Mouse (Mus musculus) neural tube, embryonic 11.5 days (tissue): Measurements from ENCODE around the gene Mtrf1l. TPM values are rescaled to one million over a fixed set of nuclear protein-coding genes. Genes with fewer than 3 reads are reported as not detected.

Source experiments
- ATAC-seq: fragments of 200-750 bp; cut with Nextera tagmentation; 2 replicates; pipeline ENCODE4 v1.8.0; 2017; ENCODE audit warnings: moderate number of reproducible peaks, mild to moderate bottlenecking, moderate TSS enrichment, moderate library complexity; ENCODE audit not compliant: insufficient read depth, low FRiP score, low TSS enrichment
- DNase-seq: peaks from one replicate; pipeline ENCODE4 v3.0.0-alpha.2; 2015; ENCODE audit warnings: low spot score
- H3K27ac ChIP-seq: fragments of 300-500 bp; sonication (generic); 2 replicates; pipeline ENCODE4 v1.5.1; 2014; ENCODE audit warnings: low read depth, mild to moderate bottlenecking, low read length
- H3K27me3 ChIP-seq: fragments of 300-500 bp; sonication (generic); 2 replicates; pipeline ENCODE4 v1.6.1; 2014; ENCODE audit warnings: mild to moderate bottlenecking, low read length, mixed read lengths; ENCODE audit not compliant: control insufficient read depth, insufficient read depth
- H3K36me3 ChIP-seq: fragments of 300-500 bp; sonication (generic); 2 replicates; pipeline ENCODE4 v1.6.1; 2014; ENCODE audit warnings: mild to moderate bottlenecking, low read length, moderate library complexity, mixed read lengths; ENCODE audit not compliant: control insufficient read depth, insufficient read depth
- H3K4me1 ChIP-seq: fragments of 300-500 bp; sonication (generic); 2 replicates; pipeline ENCODE4 v1.6.1; 2014; ENCODE audit warnings: low read length, mixed read lengths; ENCODE audit not compliant: control insufficient read depth, insufficient read depth
- H3K4me2 ChIP-seq: fragments of 300-500 bp; sonication (generic); 2 replicates; pipeline ENCODE4 v1.6.1; 2014; ENCODE audit warnings: low read depth, mild to moderate bottlenecking, moderate library complexity
- H3K4me3 ChIP-seq: fragments of 300-500 bp; sonication (generic); 2 replicates; pipeline ENCODE4 v1.5.1; 2014; ENCODE audit warnings: low read depth, low read length
- H3K9ac ChIP-seq: fragments of 300-500 bp; sonication (generic); 2 replicates; pipeline ENCODE4 v1.6.1; 2014; ENCODE audit warnings: mild to moderate bottlenecking, low read length
- H3K9me3 ChIP-seq: fragments of 300-500 bp; sonication (generic); 2 replicates; pipeline ENCODE4 v1.6.1; 2016; ENCODE audit warnings: low read length; ENCODE audit not compliant: control insufficient read depth
- WGBS: fragments of 180-500 bp; shearing (Covaris S2); extraction: QIAGEN DNeasy Blood & Tissue Kit; methylation state at CpG from one replicate; pipeline ENCODE4 v1.1.7; 2014; 5-methylcytosine and 5-hydroxymethylcytosine counted together
- polyA plus RNA-seq: library from polyadenylated mRNA; unstranded; fragments of >200 nt; fragmentation: Nextera tagmentation; extraction: Ambion mirVana; gene quantifications from 2 replicates; pipeline ENCODE4 v1.2.1, GENCODE M21; 2014

The Mtrf1l gene
- polyA plus RNA-seq, 1 experiment from 2014 or later, result 11.7 TPM

DNA sequence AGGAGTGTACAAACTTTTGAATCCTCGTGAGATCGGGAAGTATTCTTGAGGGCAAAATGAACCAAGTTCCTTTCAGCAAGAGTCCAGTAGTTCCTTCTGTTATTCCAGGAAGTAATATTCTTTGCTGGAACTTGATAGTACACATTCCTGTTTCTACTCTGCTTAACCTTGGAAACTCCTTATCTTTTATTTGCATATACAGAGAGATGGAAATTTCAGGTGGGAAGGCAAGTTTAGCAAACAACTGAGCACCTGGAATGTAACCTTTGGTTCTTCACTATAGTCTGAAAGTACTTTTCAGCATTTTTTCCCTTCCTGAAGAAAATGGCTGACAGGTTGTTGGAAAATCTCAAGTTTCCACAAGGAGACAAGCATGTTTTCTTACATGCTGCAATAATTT, 16.0 kb downstream of the Mtrf1l start:
- Histone ChIP-seq H3K9ac (no peak overlapping the region), H3K27ac (no peak overlapping the region), H3K4me2 (no peak overlapping the region), H3K4me1 (peaks cover 5% of the 10 kb centered on the region), H3K9me3 (no peaks in the 10 kb centered on the region), H3K36me3 (peaks cover 1% of the 10 kb centered on the region; the same call in 1 of the 2 replicates), H3K27me3 (no peaks in the 10 kb centered on the region), H3K4me3 (no peak overlapping the region)
- DNase-seq, result no peak
- WGBS, result 89% methylated on average over 2 of the region's 2 CpGs
- ATAC-seq, result no peak

DNA sequence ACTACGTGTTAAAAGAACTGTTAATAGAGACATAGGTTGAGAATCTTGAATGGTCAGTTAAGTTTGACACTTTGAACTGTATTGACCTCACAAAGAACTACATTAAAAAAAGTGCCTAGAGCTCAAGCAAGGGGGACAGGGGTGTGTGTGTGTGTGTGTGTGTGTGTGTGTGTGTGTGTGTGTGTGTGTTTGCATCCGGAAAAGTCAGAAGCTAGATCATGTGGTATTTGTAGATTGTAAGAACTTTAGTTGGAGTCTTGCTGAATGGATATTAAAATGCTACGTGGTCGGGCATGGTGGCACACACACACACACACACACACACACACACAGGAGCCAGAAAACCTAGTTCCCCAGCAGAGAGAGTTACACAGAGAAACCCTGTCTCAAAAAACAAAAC, 16.7 kb downstream of the Mtrf1l start:
- Histone ChIP-seq H3K4me1 (peaks cover 7% of the 10 kb centered on the region), H3K9ac (no peak overlapping the region), H3K4me2 (no peak overlapping the region), H3K27ac (no peak overlapping the region), H3K27me3 (no peaks in the 10 kb centered on the region), H3K4me3 (no peak overlapping the region), H3K36me3 (no peaks in the 10 kb centered on the region; the same call in 1 of the 2 replicates), H3K9me3 (no peaks in the 10 kb centered on the region)
- no peak for ATAC-seq
- 88% methylated on average over 4 of the region's 4 CpGs for WGBS
- no peak for DNase-seq

GRCm38 (mm10) chr10:5806416-5806815, 17.3 kb downstream of the Mtrf1l start:
- H3K4me2 ChIP-seq, result peak overlapping the region; percentile 66
- no peak for ATAC-seq
- no peaks in the 10 kb centered on the region for H3K9me3 ChIP-seq
- H3K27me3 ChIP-seq, result no peaks in the 10 kb centered on the region
- 24% methylated on average over 8 of the region's 8 CpGs for WGBS
- no peaks in the 10 kb centered on the region for H3K36me3 ChIP-seq
- 0 out of 2 replicates have a peak overlapping the region, but pooled peaks have one; percentile 37 for H3K9ac ChIP-seq
- peak overlapping the region; percentile 74 for H3K4me3 ChIP-seq
- no peak for DNase-seq
- peaks cover 7% of the 10 kb centered on the region for H3K4me1 ChIP-seq
- no peak overlapping the region for H3K27ac ChIP-seq

DNA sequence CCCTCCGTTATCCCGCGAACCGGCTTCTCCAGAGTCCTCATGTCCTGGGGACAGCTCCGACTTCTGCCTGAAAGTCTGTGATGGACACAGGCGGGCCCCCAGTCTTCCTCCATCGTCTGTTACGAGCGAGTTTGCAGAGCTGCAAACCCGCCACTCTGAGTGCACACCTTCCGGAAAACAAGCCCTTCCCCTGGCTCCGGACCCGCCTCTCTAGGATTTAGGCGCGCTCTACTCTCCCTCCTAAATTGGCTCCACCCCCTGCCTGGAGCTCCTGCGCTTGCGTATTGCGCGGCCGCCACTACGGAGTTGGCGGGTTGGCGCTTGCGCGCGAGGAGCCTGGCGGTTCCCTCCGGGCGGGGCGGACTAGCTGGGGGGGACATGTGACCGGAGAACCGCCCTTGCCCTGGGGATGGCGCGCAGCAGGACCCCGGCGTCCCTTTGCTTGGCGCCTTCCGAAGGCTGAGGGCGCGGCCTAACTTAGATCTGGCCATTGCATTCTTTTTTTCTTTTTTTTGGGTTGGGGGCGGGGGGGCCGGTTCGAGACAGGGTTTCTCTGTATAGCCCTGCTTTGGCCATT, 17.9 kb downstream of the Mtrf1l start:
- peak; percentile 92 for ATAC-seq
- H3K9ac ChIP-seq, result peak overlapping the region; percentile 67
- H3K4me1 ChIP-seq, result peaks cover 7% of the 10 kb centered on the region
- peak; percentile 98 for DNase-seq
- no peaks in the 10 kb centered on the region for H3K27me3 ChIP-seq
- H3K27ac ChIP-seq, result no peak overlapping the region; the same call in 1 of the 2 replicates
- under 1% methylated on average over 43 of the region's 43 CpGs for WGBS
- no peaks in the 10 kb centered on the region for H3K36me3 ChIP-seq
- H3K4me2 ChIP-seq, result peak overlapping the region; percentile 66
- peak overlapping the region; percentile 74 for H3K4me3 ChIP-seq
- no peaks in the 10 kb centered on the region for H3K9me3 ChIP-seq

DNA sequence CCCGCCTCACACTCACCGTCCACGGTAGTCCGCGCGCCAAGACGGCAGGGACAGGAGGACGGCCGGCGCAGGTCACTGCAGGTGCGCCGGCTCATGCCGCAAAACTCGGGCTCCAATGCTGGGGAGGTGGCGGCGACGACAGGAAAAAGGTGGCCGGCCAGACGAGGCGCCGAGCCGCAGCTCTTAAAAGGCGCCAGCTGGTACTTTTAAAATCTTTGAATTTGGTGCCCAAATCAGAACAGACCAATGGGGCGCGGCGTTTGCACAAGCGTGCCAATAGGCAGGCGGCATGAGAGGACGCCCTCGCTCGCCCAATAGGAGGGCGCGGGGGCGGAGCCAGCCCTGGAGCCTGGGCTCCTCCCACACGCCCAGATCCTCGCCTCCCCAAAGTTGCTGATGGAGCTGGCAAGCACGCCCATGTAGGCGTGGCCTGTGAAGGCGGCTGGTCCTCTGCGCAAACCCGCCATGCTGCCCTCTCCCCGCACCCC, 18.4 kb downstream of the Mtrf1l start, which contains the start of gene Fbxo5:
Gene Fbxo5, minus strand, starts transcription at position 358 of the 488 bp plus-strand sequence.
- DNase-seq, result peak; percentile 99

DNA sequence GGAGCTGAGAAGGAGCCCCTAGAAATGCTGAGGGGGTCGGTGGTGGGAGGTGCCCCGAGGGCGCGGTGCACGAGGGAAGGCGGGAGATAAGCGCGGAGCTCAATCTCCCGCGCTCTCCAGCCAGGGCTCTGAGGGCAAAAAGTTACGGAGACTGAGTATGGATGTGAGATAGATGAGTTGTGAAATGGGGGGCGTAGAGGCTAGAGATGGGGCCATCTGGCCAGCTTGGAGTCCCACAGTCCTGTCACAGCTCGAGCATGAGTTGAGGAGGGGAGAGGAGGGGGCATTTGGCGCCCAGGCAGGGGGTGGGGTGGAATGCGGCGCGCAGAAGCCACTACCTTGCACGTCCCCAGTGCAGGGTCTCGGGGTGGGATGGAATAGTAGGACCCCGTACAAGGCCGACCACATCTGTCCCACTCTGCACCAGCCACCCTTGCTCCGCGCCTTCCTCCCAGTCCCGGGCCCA, 19.0 kb downstream of the Mtrf1l start:
- peak overlapping the region; percentile 66 for H3K4me2 ChIP-seq
- H3K36me3 ChIP-seq, result no peaks in the 10 kb centered on the region
- peak overlapping the region; percentile 74 for H3K4me3 ChIP-seq
- DNase-seq, result peak; percentile 56
- 0% methylated on average over 24 of the region's 24 CpGs for WGBS
- H3K4me1 ChIP-seq, result peaks cover 7% of the 10 kb centered on the region
- peak overlapping the region; percentile 77 for H3K9ac ChIP-seq
- no peaks in the 10 kb centered on the region for H3K27me3 ChIP-seq
- peak; percentile 31 for ATAC-seq
- H3K9me3 ChIP-seq, result no peaks in the 10 kb centered on the region
- H3K27ac ChIP-seq, result peak overlapping the region; percentile 74

More for the DNA sequence above, 18.4 kb downstream of the Mtrf1l start, which contains the start of gene Fbxo5:
- H3K27ac ChIP-seq, result peak within 1 kb of the TSS; percentile 74
- H3K4me3 ChIP-seq, result peak within 1 kb of the TSS; percentile 74
- H3K36me3 ChIP-seq, result no peaks in the 10 kb centered on the region
- H3K9ac ChIP-seq, result peak within 1 kb of the TSS; percentile 77
- H3K9me3 ChIP-seq, result no peaks in the 10 kb centered on the region
- peak; percentile 97 for ATAC-seq
- no peaks in the 10 kb centered on the region for H3K27me3 ChIP-seq
- peaks cover 7% of the 10 kb centered on the region for H3K4me1 ChIP-seq
- WGBS, result 0% methylated on average over 42 of the region's 42 CpGs
- H3K4me2 ChIP-seq, result peak within 1 kb of the TSS; percentile 66

DNA sequence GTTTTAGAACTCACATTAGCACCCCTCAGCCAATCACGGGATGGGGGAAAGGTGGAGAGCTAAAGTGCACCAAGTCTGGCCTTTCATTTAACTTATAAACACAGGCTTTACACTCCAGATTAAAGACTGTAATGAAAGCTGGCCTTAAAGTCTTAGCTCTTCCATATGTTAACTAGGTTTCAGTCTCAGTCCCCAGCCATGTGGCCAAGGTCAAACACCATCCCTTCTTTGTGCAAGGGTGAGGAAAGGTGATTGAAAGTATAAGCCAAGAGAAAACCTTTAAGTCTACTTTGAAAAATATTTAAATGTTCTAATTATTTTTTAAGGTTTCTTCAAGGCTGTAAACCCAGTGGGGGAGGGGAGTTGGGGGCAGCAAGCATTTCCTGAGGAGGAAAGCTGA, 20.0 kb downstream of the Mtrf1l start:
- no peak for ATAC-seq
- Histone ChIP-seq H3K4me1 (peaks cover 7% of the 10 kb centered on the region), H3K36me3 (no peaks in the 10 kb centered on the region), H3K4me2 (peak overlapping the region; percentile 35), H3K9ac (peak overlapping the region; percentile 31; the same call in 1 of the 2 replicates), H3K27ac (no peak overlapping the region), H3K9me3 (no peaks in the 10 kb centered on the region), H3K27me3 (no peaks in the 10 kb centered on the region), H3K4me3 (peak overlapping the region; percentile 74)
- DNase-seq, result no peak
- 11% methylated on average over 1 of the region's 1 CpGs for WGBS

DNA sequence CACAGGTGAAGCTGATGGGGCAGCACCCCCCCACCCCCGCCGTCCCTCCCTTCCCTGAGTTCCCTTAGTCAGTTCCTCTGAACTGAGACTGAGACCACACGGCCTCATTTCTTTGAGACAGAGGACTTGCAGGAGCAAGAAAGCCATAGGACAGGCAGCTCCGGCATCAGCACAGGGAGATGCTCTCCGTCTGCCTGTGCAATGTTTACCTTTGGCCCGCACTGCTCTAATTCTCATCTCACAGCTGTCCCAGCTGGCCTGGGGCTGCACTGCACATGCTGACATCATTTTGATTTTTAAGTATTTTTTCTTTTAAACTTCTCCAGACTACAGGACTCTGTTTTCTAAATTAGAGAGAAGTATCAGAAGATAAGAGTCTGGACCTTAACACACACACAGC, 20.8 kb downstream of the Mtrf1l start:
- H3K36me3 ChIP-seq, result 0 out of 2 replicates have a peak, but pooled peaks cover 2% of the 10 kb centered on the region
- H3K4me1 ChIP-seq, result peaks cover 7% of the 10 kb centered on the region
- peak overlapping the region; percentile 74 for H3K4me3 ChIP-seq
- peak overlapping the region; percentile 35 for H3K4me2 ChIP-seq
- 38% methylated on average over 6 of the region's 6 CpGs for WGBS
- H3K9ac ChIP-seq, result no peak overlapping the region
- H3K27me3 ChIP-seq, result no peaks in the 10 kb centered on the region
- H3K27ac ChIP-seq, result no peak overlapping the region
- DNase-seq (no peak), ATAC-seq (no peak)
- H3K9me3 ChIP-seq, result no peaks in the 10 kb centered on the region

DNA sequence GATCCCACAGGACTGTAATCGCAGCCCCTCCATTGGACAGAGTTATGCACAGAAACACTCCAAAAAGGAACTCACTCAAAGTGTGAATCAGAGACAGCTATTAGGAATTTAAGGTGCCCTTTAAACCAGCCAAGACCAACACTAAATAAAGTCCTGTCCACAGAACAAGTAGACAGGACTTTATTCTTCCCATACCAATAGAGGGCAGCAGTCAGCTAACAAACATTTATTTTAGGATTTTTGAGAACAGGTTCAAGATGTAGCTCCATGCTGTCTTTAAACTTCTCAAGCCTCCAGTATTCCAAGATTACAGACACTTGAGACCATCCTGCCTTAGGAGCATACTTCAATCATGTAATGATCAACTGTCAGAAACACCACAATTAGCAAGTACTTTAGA, 23.2 kb downstream of the Mtrf1l start:
- no peak overlapping the region for H3K27ac ChIP-seq

More for the DNA sequence above, 23.2 kb downstream of the Mtrf1l start:
- no peaks in the 10 kb centered on the region for H3K9me3 ChIP-seq
- H3K4me2 ChIP-seq, result no peak overlapping the region
- no peak overlapping the region for H3K9ac ChIP-seq
- no peaks in the 10 kb centered on the region for H3K27me3 ChIP-seq
- H3K36me3 ChIP-seq, result 0 out of 2 replicates have a peak, but pooled peaks cover 2% of the 10 kb centered on the region
- no peak for ATAC-seq
- H3K4me1 ChIP-seq, result peaks cover 7% of the 10 kb centered on the region
- H3K4me3 ChIP-seq, result no peak overlapping the region
- 97% methylated on average over 1 of the region's 1 CpGs for WGBS
- DNase-seq, result no peak
